Mouse (Mus musculus): ENCODE measurements around the gene Crtac1.

Gene Crtac1

GRCm38 (mm10) chr19:42341183-42341582, 90.4 kb downstream of the Crtac1 start:
- no peak for ATAC-seq (ENCODE audit: insufficient number of reproducible peaks, low FRiP score, low TSS enrichment)

- ATAC-seq (ENCODE audit: insufficient number of reproducible peaks, low FRiP score, low TSS enrichment), result no peak
Observed at GRCm38 (mm10) chr19:42332081-42332736, 99.4 kb downstream of the Crtac1 start.

GRCm38 (mm10) chr19:42331446-42331845, 100.1 kb downstream of the Crtac1 start:
- ATAC-seq (ENCODE audit: insufficient number of reproducible peaks, low FRiP score, low TSS enrichment), result no peak

GRCm38 (mm10) chr19:42328160-42328559, 103.4 kb downstream of the Crtac1 start:
- ATAC-seq (ENCODE audit: insufficient number of reproducible peaks, low FRiP score, low TSS enrichment), result no peak

- no peak for ATAC-seq (ENCODE audit: insufficient number of reproducible peaks, low FRiP score, low TSS enrichment)
Observed at GRCm38 (mm10) chr19:42325894-42326293, 105.7 kb downstream of the Crtac1 start.

GRCm38 (mm10) chr19:42322357-42323090, 109.1 kb downstream of the Crtac1 start:
- no peak for ATAC-seq (ENCODE audit: insufficient number of reproducible peaks, low FRiP score, low TSS enrichment)

- ATAC-seq (ENCODE audit: insufficient number of reproducible peaks, low FRiP score, low TSS enrichment), result no peak
Observed at GRCm38 (mm10) chr19:42321936-42322335, 109.6 kb downstream of the Crtac1 start.

GRCm38 (mm10) chr19:42317648-42318425, 113.7 kb downstream of the Crtac1 start:
- peak; percentile 22; the same call in 1 of the 2 replicates for ATAC-seq (ENCODE audit: insufficient number of reproducible peaks, low FRiP score, low TSS enrichment)

GRCm38 (mm10) chr19:42316998-42317397, 114.6 kb downstream of the Crtac1 start:
- ATAC-seq (ENCODE audit: insufficient number of reproducible peaks, low FRiP score, low TSS enrichment), result no peak

GRCm38 (mm10) chr19:42316525-42316924, 115.1 kb downstream of the Crtac1 start:
- ATAC-seq (ENCODE audit: insufficient number of reproducible peaks, low FRiP score, low TSS enrichment), result no peak

- ATAC-seq (ENCODE audit: insufficient number of reproducible peaks, low FRiP score, low TSS enrichment), result peak; percentile 37; the same call in 1 of the 2 replicates
Observed at GRCm38 (mm10) chr19:42315914-42316313, 115.7 kb downstream of the Crtac1 start.

- ATAC-seq (ENCODE audit: insufficient number of reproducible peaks, low FRiP score, low TSS enrichment), result no peak
Observed at GRCm38 (mm10) chr19:42315070-42315679, 116.4 kb downstream of the Crtac1 start.

GRCm38 (mm10) chr19:42312191-42312590, 119.4 kb downstream of the Crtac1 start:
- no peak for ATAC-seq (ENCODE audit: insufficient number of reproducible peaks, low FRiP score, low TSS enrichment)

GRCm38 (mm10) chr19:42311332-42311731, 120.3 kb downstream of the Crtac1 start:
- ATAC-seq (ENCODE audit: insufficient number of reproducible peaks, low FRiP score, low TSS enrichment), result no peak

GRCm38 (mm10) chr19:42308931-42309330, 122.7 kb downstream of the Crtac1 start:
- no peak for ATAC-seq (ENCODE audit: insufficient number of reproducible peaks, low FRiP score, low TSS enrichment)

GRCm38 (mm10) chr19:42307019-42307418, 124.6 kb downstream of the Crtac1 start:
- ATAC-seq (ENCODE audit: insufficient number of reproducible peaks, low FRiP score, low TSS enrichment), result no peak

- no peak for ATAC-seq (ENCODE audit: insufficient number of reproducible peaks, low FRiP score, low TSS enrichment)
Observed at GRCm38 (mm10) chr19:42306202-42306601, 125.4 kb downstream of the Crtac1 start.

- ATAC-seq (ENCODE audit: insufficient number of reproducible peaks, low FRiP score, low TSS enrichment), result no peak
Observed at GRCm38 (mm10) chr19:42305746-42306145, 125.8 kb downstream of the Crtac1 start.

GRCm38 (mm10) chr19:42304506-42304905, 127.1 kb downstream of the Crtac1 start:
- ATAC-seq (ENCODE audit: insufficient number of reproducible peaks, low FRiP score, low TSS enrichment), result no peak

GRCm38 (mm10) chr19:42303210-42303813, 128.3 kb downstream of the Crtac1 start:
- no peak for ATAC-seq (ENCODE audit: insufficient number of reproducible peaks, low FRiP score, low TSS enrichment)
